Mouse (Mus musculus): ENCODE data around the gene Aqp3. TPM values are rescaled to one million over a fixed set of nuclear protein-coding genes. Genes with fewer than 3 reads are reported as not detected.
"Not testable (repeated sequence)": the region's sequence is repeated elsewhere in the genome, so short reads cannot be mapped to it uniquely, and the experiment has no call there.

The Aqp3 gene
- polyA plus RNA-seq, 1 experiment from 2014 or later = 0.24 TPM

GRCm38 (mm10) chr4:41092958-41093357 lies 5.0 kb downstream of the Aqp3 start:
- Histone ChIP-seq H3K4me1 (ENCODE audit: insufficient read depth) (peaks cover 6% of the 10 kb centered on the region; the same call in 1 of the 2 replicates), H3K36me3 (ENCODE audit: insufficient read depth) (no peaks in the 10 kb centered on the region)
- TF ChIP-seq CTCF (IDR thresholded peaks at IDR 0.05; ENCODE audit: low read depth) = no peak

DNA sequence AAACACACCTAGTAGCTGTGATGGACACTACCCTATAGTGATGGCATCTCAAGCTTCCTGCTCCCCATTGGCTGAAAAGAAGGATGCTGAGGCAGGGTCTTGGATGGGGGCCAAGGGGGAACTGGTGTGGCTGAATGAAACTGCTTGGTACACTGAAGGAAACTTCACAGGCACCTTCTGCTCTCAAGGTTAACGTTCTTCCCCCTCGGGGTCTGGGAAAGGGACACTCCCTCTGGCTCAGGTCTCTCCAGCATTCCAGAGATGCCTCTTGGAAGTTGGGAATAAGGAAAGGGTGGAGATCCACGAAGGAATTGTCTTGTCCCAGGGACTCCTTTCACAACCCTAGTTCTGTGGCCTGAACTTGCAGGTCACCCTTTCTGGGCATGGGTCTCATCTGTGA lies 6.6 kb downstream of the Aqp3 start:
- no peak for TF ChIP-seq CTCF (IDR thresholded peaks at IDR 0.05; ENCODE audit: low read depth)
- DNase-seq = no peak
- no peak overlapping the region for H3K27ac ChIP-seq (ENCODE audit: low read depth)
- no peak overlapping the region for H3K4me3 ChIP-seq (ENCODE audit: low read depth, low read length)
- H3K36me3 ChIP-seq (ENCODE audit: insufficient read depth) = no peaks in the 10 kb centered on the region
- 34% methylated on average over 3 of the region's 3 CpGs for WGBS
- H3K4me1 ChIP-seq (ENCODE audit: insufficient read depth) = 0 out of 2 replicates have a peak, but pooled peaks cover 3% of the 10 kb centered on the region
- H3K9ac ChIP-seq = no peak overlapping the region
- ATAC-seq (ENCODE audit: insufficient read depth) = no peak
- no peak overlapping the region for H3K4me2 ChIP-seq
- H3K27me3 ChIP-seq (ENCODE audit: insufficient read depth, low read length) = no peaks in the 10 kb centered on the region
- no peaks in the 10 kb centered on the region for H3K9me3 ChIP-seq (ENCODE audit: low read depth, low read length)

More at GRCm38 (mm10) chr4:41092958-41093357, 5.0 kb downstream of the Aqp3 start:
- no peak for DNase-seq
- no peak for ATAC-seq (ENCODE audit: insufficient read depth)
- no peak overlapping the region for H3K4me3 ChIP-seq (ENCODE audit: low read depth, low read length)
- H3K27ac ChIP-seq (ENCODE audit: low read depth) = no peak overlapping the region
- WGBS = 53% methylated on average over 1 of the region's 1 CpGs
- H3K27me3 ChIP-seq (ENCODE audit: insufficient read depth, low read length) = peaks cover 12% of the 10 kb centered on the region
- no peak overlapping the region for H3K4me2 ChIP-seq
- H3K9ac ChIP-seq = no peak overlapping the region
- H3K9me3 ChIP-seq (ENCODE audit: low read depth, low read length) = no peaks in the 10 kb centered on the region

- no peak overlapping the region for H3K4me3 ChIP-seq (ENCODE audit: low read depth, low read length)
- no peaks in the 10 kb centered on the region for H3K36me3 ChIP-seq (ENCODE audit: insufficient read depth)
- ATAC-seq (ENCODE audit: insufficient read depth) (no peak), DNase-seq (no peak)
- WGBS = 69% methylated on average over 2 of the region's 2 CpGs
- no peaks in the 10 kb centered on the region for H3K4me1 ChIP-seq (ENCODE audit: insufficient read depth)
- TF ChIP-seq CTCF (IDR thresholded peaks at IDR 0.05; ENCODE audit: low read depth) = no peak
- no peak overlapping the region for H3K4me2 ChIP-seq
- no peak overlapping the region for H3K27ac ChIP-seq (ENCODE audit: low read depth)
- H3K9ac ChIP-seq = no peak overlapping the region
- H3K27me3 ChIP-seq (ENCODE audit: insufficient read depth, low read length) = no peaks in the 10 kb centered on the region
- H3K9me3 ChIP-seq (ENCODE audit: low read depth, low read length) = no peaks in the 10 kb centered on the region
These were observed 8.3 kb downstream of the Aqp3 start for GRCm38 (mm10) chr4:41089705-41090104.

DNA sequence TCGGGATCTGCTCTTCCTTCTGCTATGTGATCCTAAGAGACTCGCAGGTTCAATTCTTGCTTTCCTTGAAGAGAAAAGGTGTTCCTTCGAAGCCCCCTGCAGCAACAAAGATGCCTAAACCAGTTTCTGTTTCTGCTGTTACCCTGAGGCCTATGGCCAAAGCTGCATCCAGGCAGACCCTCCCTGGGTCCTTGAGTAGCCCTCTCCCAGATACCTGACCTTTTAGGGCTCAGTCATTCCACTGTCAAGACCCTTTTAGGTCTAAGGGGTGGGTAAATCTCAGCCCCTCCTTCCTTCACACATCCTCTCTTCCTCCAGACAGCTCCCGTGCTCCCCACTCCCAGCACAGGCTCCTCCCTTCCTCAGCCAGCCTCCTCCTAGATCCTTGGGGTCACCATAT lies 8.8 kb downstream of the Aqp3 start:
- TF ChIP-seq CTCF (IDR thresholded peaks at IDR 0.05; ENCODE audit: low read depth) = no peak
- 67% methylated on average over 4 of the region's 4 CpGs for WGBS

DNA sequence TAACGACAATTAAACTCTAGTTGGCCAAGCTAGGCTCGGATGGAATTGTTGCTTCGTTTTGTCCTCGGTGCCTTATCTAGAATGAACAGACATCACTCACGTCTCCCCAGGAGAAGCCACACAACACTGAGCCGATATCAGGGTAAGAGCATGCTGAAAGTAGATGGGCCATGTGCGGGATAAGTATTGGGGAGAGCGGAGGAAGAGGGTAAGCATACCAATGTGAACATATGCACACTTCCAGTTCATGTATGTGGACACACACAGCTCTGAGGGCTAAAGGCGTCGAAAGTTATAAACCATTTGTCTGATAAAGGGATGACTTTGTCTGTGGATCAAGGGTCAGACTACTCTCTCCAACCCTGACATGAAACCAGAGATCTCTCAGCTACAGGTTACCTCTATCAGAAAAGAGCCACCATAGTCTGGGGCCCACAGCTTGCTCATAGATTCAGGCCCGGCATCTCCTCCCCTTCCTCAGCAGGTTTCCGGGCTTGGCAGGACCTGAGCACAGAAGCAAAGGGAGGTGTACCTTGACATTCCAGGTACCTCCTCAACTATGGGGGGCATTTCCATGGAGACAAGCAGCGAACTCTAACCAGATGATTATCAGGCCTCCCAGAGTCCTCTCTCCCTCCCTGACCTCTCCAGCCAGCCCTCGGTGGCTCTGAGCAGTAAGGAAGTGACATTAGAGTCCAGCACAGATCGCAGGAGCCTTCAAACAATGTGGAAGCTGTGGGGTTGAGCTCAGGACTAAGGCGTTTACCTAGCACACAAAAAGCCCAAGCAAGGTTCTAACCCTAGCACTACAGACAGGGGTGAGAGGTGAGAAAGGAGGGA lies 10.3 kb downstream of the Aqp3 start:
- H3K4me1 ChIP-seq (ENCODE audit: insufficient read depth) = no peaks in the 10 kb centered on the region
- no peaks in the 10 kb centered on the region for H3K9me3 ChIP-seq (ENCODE audit: low read depth, low read length)
- H3K27ac ChIP-seq (ENCODE audit: low read depth) = no peak overlapping the region
- DNase-seq (no peak), ATAC-seq (ENCODE audit: insufficient read depth) (no peak; the same call in 1 of the 2 replicates)
- H3K9ac ChIP-seq = no peak overlapping the region
- H3K27me3 ChIP-seq (ENCODE audit: insufficient read depth, low read length) = no peaks in the 10 kb centered on the region
- H3K4me2 ChIP-seq = no peak overlapping the region
- no peak overlapping the region for H3K4me3 ChIP-seq (ENCODE audit: low read depth, low read length)
- 73% methylated on average over 16 of the region's 16 CpGs for WGBS
- no peak for TF ChIP-seq CTCF (IDR thresholded peaks at IDR 0.05; ENCODE audit: low read depth)
- no peaks in the 10 kb centered on the region for H3K36me3 ChIP-seq (ENCODE audit: insufficient read depth)

More for the DNA sequence above, 8.8 kb downstream of the Aqp3 start:
- ATAC-seq (ENCODE audit: insufficient read depth) = no peak
- no peak for DNase-seq
- H3K4me2 ChIP-seq = no peak overlapping the region
- no peak overlapping the region for H3K27ac ChIP-seq (ENCODE audit: low read depth)
- no peaks in the 10 kb centered on the region for H3K4me1 ChIP-seq (ENCODE audit: insufficient read depth)
- H3K36me3 ChIP-seq (ENCODE audit: insufficient read depth) = no peaks in the 10 kb centered on the region
- H3K9me3 ChIP-seq (ENCODE audit: low read depth, low read length) = no peaks in the 10 kb centered on the region
- no peak overlapping the region for H3K9ac ChIP-seq
- H3K27me3 ChIP-seq (ENCODE audit: insufficient read depth, low read length) = no peaks in the 10 kb centered on the region
- no peak overlapping the region for H3K4me3 ChIP-seq (ENCODE audit: low read depth, low read length)

DNA sequence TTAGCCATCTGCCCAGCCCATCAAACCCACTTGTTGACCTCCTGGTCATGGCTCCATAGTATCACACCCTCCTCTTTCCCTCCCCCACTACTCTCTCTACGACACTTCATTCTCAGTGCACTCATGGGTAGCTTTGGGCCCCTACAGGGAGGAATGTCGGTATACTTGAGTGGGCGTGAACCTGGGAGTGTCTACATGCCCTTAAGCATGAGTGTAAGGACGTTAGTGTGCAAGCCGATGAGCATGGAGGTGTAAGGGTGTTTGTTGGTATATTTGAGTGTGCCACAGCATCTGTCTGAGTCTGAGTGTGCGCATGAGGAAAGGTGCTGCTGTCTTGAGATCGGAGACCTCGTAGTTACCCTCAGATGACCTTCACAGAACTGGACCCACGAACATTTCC lies 11.0 kb downstream of the Aqp3 start:
- no peak for ATAC-seq (ENCODE audit: insufficient read depth)

GRCm38 (mm10) chr4:41084819-41085218 lies 13.2 kb downstream of the Aqp3 start:
- Histone ChIP-seq H3K27ac (ENCODE audit: low read depth) (no peak overlapping the region), H3K4me1 (ENCODE audit: insufficient read depth) (no peaks in the 10 kb centered on the region), H3K9ac (no peak overlapping the region), H3K4me3 (ENCODE audit: low read depth, low read length) (no peak overlapping the region), H3K27me3 (ENCODE audit: insufficient read depth, low read length) (no peaks in the 10 kb centered on the region), H3K4me2 (no peak overlapping the region), H3K9me3 (ENCODE audit: low read depth, low read length) (no peaks in the 10 kb centered on the region), H3K36me3 (ENCODE audit: insufficient read depth) (no peaks in the 10 kb centered on the region)
- no peak for ATAC-seq (ENCODE audit: insufficient read depth)
- no peak for DNase-seq
- no peak for TF ChIP-seq CTCF (IDR thresholded peaks at IDR 0.05; ENCODE audit: low read depth)
- WGBS = 81% methylated on average over 4 of the region's 4 CpGs

More for the DNA sequence above, 11.0 kb downstream of the Aqp3 start:
- no peak for TF ChIP-seq CTCF (IDR thresholded peaks at IDR 0.05; ENCODE audit: low read depth)
- Histone ChIP-seq H3K4me2 (no peak overlapping the region), H3K9me3 (ENCODE audit: low read depth, low read length) (no peaks in the 10 kb centered on the region), H3K27ac (ENCODE audit: low read depth) (no peak overlapping the region), H3K36me3 (ENCODE audit: insufficient read depth) (no peaks in the 10 kb centered on the region), H3K4me1 (ENCODE audit: insufficient read depth) (no peaks in the 10 kb centered on the region), H3K27me3 (ENCODE audit: insufficient read depth, low read length) (no peaks in the 10 kb centered on the region), H3K9ac (no peak overlapping the region), H3K4me3 (ENCODE audit: low read depth, low read length) (no peak overlapping the region)
- 63% methylated on average over 9 of the region's 9 CpGs for WGBS
- no peak for DNase-seq

DNA sequence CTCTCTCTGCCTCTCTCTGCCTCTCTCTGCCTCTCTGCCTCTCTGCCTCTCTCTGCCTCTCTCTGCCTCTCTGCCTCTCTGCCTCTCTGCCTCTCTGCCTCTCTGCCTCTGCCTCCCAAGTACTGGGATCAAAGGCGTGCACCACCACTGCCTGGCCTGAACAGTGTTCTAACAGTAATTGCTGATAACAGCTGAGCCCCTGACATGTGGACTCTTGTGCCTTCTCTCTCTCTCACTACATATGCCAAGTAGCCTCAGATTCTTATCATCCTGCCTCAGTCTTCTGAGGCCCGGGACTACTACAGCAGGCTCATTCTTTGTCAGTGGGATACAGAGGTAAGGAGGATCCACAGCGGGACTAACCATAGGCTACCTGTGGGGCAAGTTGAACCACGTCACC lies 15.2 kb downstream of the Aqp3 start:
- H3K27ac ChIP-seq (ENCODE audit: low read depth); H3K27me3 ChIP-seq (ENCODE audit: insufficient read depth, low read length); H3K36me3 ChIP-seq (ENCODE audit: insufficient read depth); DNase-seq; H3K4me3 ChIP-seq (ENCODE audit: low read depth, low read length); H3K4me2 ChIP-seq; ATAC-seq (ENCODE audit: insufficient read depth); H3K9me3 ChIP-seq (ENCODE audit: low read depth, low read length); H3K4me1 ChIP-seq (ENCODE audit: insufficient read depth); H3K9ac ChIP-seq: not testable (repeated sequence)
- 48% methylated on average over 4 of the region's 4 CpGs for WGBS

Measured in lung, embryonic 14.5 days (tissue).